Mouse (Mus musculus) neural tube, embryonic 13.5 days (tissue): Measurements from ENCODE around the gene Rsf1. TPM values are rescaled to one million over a fixed set of nuclear protein-coding genes. Genes with fewer than 3 reads are reported as not detected.

Experiments
- ATAC-seq: fragments of 200-750 bp; cut with Nextera tagmentation; 2 replicates; pipeline ENCODE4 v1.8.0; 2017; ENCODE audit warnings: low read depth, mild to moderate bottlenecking, moderate TSS enrichment, moderate library complexity
- H3K27ac ChIP-seq: fragments of 300-500 bp; sonication (generic); replicated peaks from 2 replicates; pipeline ENCODE4 v1.5.1; 2015; ENCODE audit warnings: moderate library complexity, mild to moderate bottlenecking, inconsistent platforms
- H3K27me3 ChIP-seq: fragments of 300-500 bp; sonication (generic); 2 replicates; pipeline ENCODE4 v1.6.1; 2015; ENCODE audit warnings: mild to moderate bottlenecking, inconsistent platforms
- H3K36me3 ChIP-seq: fragments of 300-500 bp; sonication (generic); 2 replicates; pipeline ENCODE4 v1.6.1; 2015; ENCODE audit warnings: mild to moderate bottlenecking, inconsistent platforms
- H3K4me1 ChIP-seq: fragments of 300-500 bp; sonication (generic); replicated peaks from 2 replicates; pipeline ENCODE4 v1.6.1; 2015; ENCODE audit warnings: inconsistent platforms
- H3K4me2 ChIP-seq: fragments of 300-500 bp; sonication (generic); 2 replicates; pipeline ENCODE4 v1.6.1; 2015; ENCODE audit warnings: inconsistent platforms, mild to moderate bottlenecking, moderate library complexity
- H3K4me3 ChIP-seq: fragments of 300-500 bp; sonication (generic); 2 replicates; pipeline ENCODE4 v1.5.1; 2015; ENCODE audit warnings: mild to moderate bottlenecking, inconsistent platforms
- H3K9ac ChIP-seq: fragments of 300-500 bp; sonication (generic); 2 replicates; pipeline ENCODE4 v1.6.1; 2015; ENCODE audit warnings: moderate library complexity, mild to moderate bottlenecking, inconsistent platforms
- H3K9me3 ChIP-seq: fragments of 300-500 bp; sonication (generic); 2 replicates; pipeline ENCODE4 v1.6.1; 2016; ENCODE audit warnings: inconsistent platforms
- WGBS: fragments of 180-500 bp; shearing (Covaris S2); methylation state at CpG from one replicate; pipeline ENCODE4 v1.1.7; 2015; 5-methylcytosine and 5-hydroxymethylcytosine counted together
- polyA plus RNA-seq: library from polyadenylated mRNA; unstranded; fragments of >200 nt; fragmentation: Nextera tagmentation; extraction: Ambion mirVana; gene quantifications from 2 replicates; pipeline ENCODE4 v1.2.1, GENCODE M21; 2015

Gene Rsf1
- polyA plus RNA-seq, 1 experiment from 2014 or later = 28.4 TPM

GRCm38 (mm10) chr7:97707809-97708208 lies 128.1 kb downstream of the Rsf1 start:
- no peak overlapping the region for H3K4me2 ChIP-seq
- no peak overlapping the region for H3K9ac ChIP-seq
- H3K4me1 ChIP-seq = no peaks in the 10 kb centered on the region
- H3K4me3 ChIP-seq = no peak overlapping the region
- H3K9me3 ChIP-seq = no peaks in the 10 kb centered on the region
- no peaks in the 10 kb centered on the region for H3K27me3 ChIP-seq
- ATAC-seq = no peak
- H3K36me3 ChIP-seq = peaks cover 18% of the 10 kb centered on the region
- no peak overlapping the region for H3K27ac ChIP-seq
- 93% methylated on average over 5 of the region's 5 CpGs for WGBS

GRCm38 (mm10) chr7:97709204-97709603 lies 129.5 kb downstream of the Rsf1 start:
- H3K36me3 ChIP-seq = peaks cover 28% of the 10 kb centered on the region
- 91% methylated on average over 3 of the region's 3 CpGs for WGBS
- H3K9ac ChIP-seq = no peak overlapping the region
- H3K4me2 ChIP-seq = no peak overlapping the region
- no peaks in the 10 kb centered on the region for H3K4me1 ChIP-seq
- ATAC-seq = no peak
- no peaks in the 10 kb centered on the region for H3K9me3 ChIP-seq
- H3K27ac ChIP-seq = no peak overlapping the region
- no peak overlapping the region for H3K4me3 ChIP-seq
- no peaks in the 10 kb centered on the region for H3K27me3 ChIP-seq

GRCm38 (mm10) chr7:97714651-97715050 lies 135.0 kb downstream of the Rsf1 start:
- Histone ChIP-seq H3K4me1 (no peaks in the 10 kb centered on the region), H3K4me3 (no peak overlapping the region), H3K36me3 (peaks cover 77% of the 10 kb centered on the region), H3K9me3 (no peaks in the 10 kb centered on the region), H3K4me2 (no peak overlapping the region), H3K27me3 (no peaks in the 10 kb centered on the region), H3K27ac (no peak overlapping the region), H3K9ac (no peak overlapping the region)
- WGBS = 94% methylated on average over 5 of the region's 5 CpGs
- ATAC-seq = no peak

- peaks cover 85% of the 10 kb centered on the region for H3K36me3 ChIP-seq
These were observed 137.6 kb downstream of the Rsf1 start for GRCm38 (mm10) chr7:97717326-97717725.

GRCm38 (mm10) chr7:97719078-97719477 lies 139.4 kb downstream of the Rsf1 start:
- Histone ChIP-seq H3K9ac (no peak overlapping the region), H3K27ac (no peak overlapping the region), H3K4me1 (no peaks in the 10 kb centered on the region), H3K27me3 (no peaks in the 10 kb centered on the region), H3K36me3 (peaks cover 74% of the 10 kb centered on the region), H3K9me3 (no peaks in the 10 kb centered on the region), H3K4me3 (no peak overlapping the region), H3K4me2 (no peak overlapping the region)
- WGBS = 69% methylated on average over 5 of the region's 5 CpGs
- no peak for ATAC-seq

More at GRCm38 (mm10) chr7:97717326-97717725, 137.6 kb downstream of the Rsf1 start:
- no peaks in the 10 kb centered on the region for H3K4me1 ChIP-seq
- 96% methylated on average over 1 of the region's 1 CpGs for WGBS
- no peak overlapping the region for H3K9ac ChIP-seq
- H3K9me3 ChIP-seq = no peaks in the 10 kb centered on the region
- H3K27me3 ChIP-seq = no peaks in the 10 kb centered on the region
- H3K4me3 ChIP-seq = no peak overlapping the region
- H3K27ac ChIP-seq = no peak overlapping the region
- ATAC-seq = no peak
- H3K4me2 ChIP-seq = no peak overlapping the region

GRCm38 (mm10) chr7:97720109-97720508 lies 140.4 kb downstream of the Rsf1 start:
- no peak overlapping the region for H3K4me2 ChIP-seq
- no peaks in the 10 kb centered on the region for H3K27me3 ChIP-seq
- H3K4me1 ChIP-seq = no peaks in the 10 kb centered on the region
- no peak overlapping the region for H3K9ac ChIP-seq
- H3K36me3 ChIP-seq = peaks cover 67% of the 10 kb centered on the region
- no peaks in the 10 kb centered on the region for H3K9me3 ChIP-seq
- 83% methylated on average over 5 of the region's 5 CpGs for WGBS
- no peak overlapping the region for H3K4me3 ChIP-seq
- no peak overlapping the region for H3K27ac ChIP-seq
- no peak for ATAC-seq

- no peak for ATAC-seq
- WGBS = 94% methylated on average over 7 of the region's 7 CpGs
- no peak overlapping the region for H3K27ac ChIP-seq
- H3K9me3 ChIP-seq = no peaks in the 10 kb centered on the region
- H3K9ac ChIP-seq = no peak overlapping the region
- H3K4me1 ChIP-seq = no peaks in the 10 kb centered on the region
- H3K4me2 ChIP-seq = no peak overlapping the region
- H3K4me3 ChIP-seq = no peak overlapping the region
- H3K27me3 ChIP-seq = no peaks in the 10 kb centered on the region
- H3K36me3 ChIP-seq = peaks cover 55% of the 10 kb centered on the region
These were observed 142.7 kb downstream of the Rsf1 start for GRCm38 (mm10) chr7:97722278-97722918.

- Histone ChIP-seq H3K27me3 (no peaks in the 10 kb centered on the region), H3K9me3 (no peaks in the 10 kb centered on the region), H3K9ac (no peak overlapping the region), H3K4me3 (no peak overlapping the region), H3K4me2 (no peak overlapping the region), H3K36me3 (peaks cover 40% of the 10 kb centered on the region), H3K27ac (no peak overlapping the region), H3K4me1 (peaks cover 10% of the 10 kb centered on the region)
- WGBS = 91% methylated on average over 11 of the region's 11 CpGs
- ATAC-seq = no peak
These were observed 144.2 kb downstream of the Rsf1 start for GRCm38 (mm10) chr7:97723646-97724538.

GRCm38 (mm10) chr7:97725401-97725800 lies 145.7 kb downstream of the Rsf1 start:
- Histone ChIP-seq H3K9me3 (no peaks in the 10 kb centered on the region), H3K27ac (no peak overlapping the region), H3K9ac (no peak overlapping the region), H3K4me1 (peaks cover 19% of the 10 kb centered on the region), H3K4me2 (no peak overlapping the region), H3K27me3 (no peaks in the 10 kb centered on the region), H3K4me3 (no peak overlapping the region), H3K36me3 (peaks cover 25% of the 10 kb centered on the region)
- 97% methylated on average over 6 of the region's 6 CpGs for WGBS
- ATAC-seq = no peak

GRCm38 (mm10) chr7:97726080-97726479 lies 146.4 kb downstream of the Rsf1 start:
- Histone ChIP-seq H3K4me1 (peaks cover 19% of the 10 kb centered on the region), H3K27me3 (no peaks in the 10 kb centered on the region), H3K27ac (no peak overlapping the region), H3K4me2 (no peak overlapping the region), H3K36me3 (peaks cover 18% of the 10 kb centered on the region), H3K4me3 (no peak overlapping the region), H3K9ac (no peak overlapping the region), H3K9me3 (no peaks in the 10 kb centered on the region)
- no peak for ATAC-seq
- 84% methylated on average over 7 of the region's 7 CpGs for whole genome bisulfite sequencing

- Histone ChIP-seq H3K36me3 (peaks cover 17% of the 10 kb centered on the region), H3K27ac (no peak overlapping the region), H3K4me2 (no peak overlapping the region), H3K9ac (no peak overlapping the region), H3K27me3 (no peaks in the 10 kb centered on the region), H3K4me3 (no peak overlapping the region), H3K9me3 (no peaks in the 10 kb centered on the region), H3K4me1 (peaks cover 19% of the 10 kb centered on the region)
- 79% methylated on average over 7 of the region's 7 CpGs for WGBS
- no peak for ATAC-seq
These were observed 147.1 kb downstream of the Rsf1 start for GRCm38 (mm10) chr7:97726778-97727177.
